Mouse (Mus musculus) adrenal gland (tissue): ENCODE measurements around the gene Olfr811.

Experiments
- intact Hi-C: fragments of 180-260 bp; cut with DNase I; formaldehyde crosslinking; loops from one replicate; pipeline ENCODE4 v1.15.1; 2025
- long read RNA-seq, 2 experiments: library from polyadenylated mRNA; unstranded; transcript quantifications; one replicate each; pipeline ENCODE4 v2.0.0; 2020; ENCODE audit warnings: borderline replicate concordance in 1 of 2; ENCODE audit not compliant: insufficient replicate concordance in 1 of 2

Gene Olfr811
- long read RNA-seq, experiment 1, result 0 reads
- long read RNA-seq, experiment 2, result 0 reads

- intact Hi-C loops, result no loop called here
Measured at GRCm38 (mm10) chr10:129804296-129804695, at the start of gene Olfr811. Gene Olfr811, minus strand, starts transcription at chr10:129804396.

DNA sequence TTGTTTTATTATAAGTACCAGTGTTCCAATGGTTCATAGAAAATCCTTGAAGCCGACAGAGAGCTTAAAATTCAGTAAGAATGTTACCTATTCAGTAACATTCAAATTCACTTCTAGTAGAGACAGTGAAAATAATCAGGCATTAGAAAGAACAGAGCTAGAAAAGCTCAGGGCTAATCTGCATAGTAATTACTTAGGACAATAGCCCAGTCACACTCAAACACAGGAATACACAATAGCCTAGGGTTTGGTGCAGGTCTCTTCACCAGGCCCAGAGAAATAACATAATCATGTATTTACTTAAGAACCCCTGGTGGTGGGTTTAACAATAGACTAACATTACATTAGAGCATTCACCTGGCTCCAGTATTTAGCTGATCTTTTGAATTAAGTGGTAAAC is 43.1 kb upstream of the Olfr811 start:
- intact Hi-C loops, result no loop called here

DNA sequence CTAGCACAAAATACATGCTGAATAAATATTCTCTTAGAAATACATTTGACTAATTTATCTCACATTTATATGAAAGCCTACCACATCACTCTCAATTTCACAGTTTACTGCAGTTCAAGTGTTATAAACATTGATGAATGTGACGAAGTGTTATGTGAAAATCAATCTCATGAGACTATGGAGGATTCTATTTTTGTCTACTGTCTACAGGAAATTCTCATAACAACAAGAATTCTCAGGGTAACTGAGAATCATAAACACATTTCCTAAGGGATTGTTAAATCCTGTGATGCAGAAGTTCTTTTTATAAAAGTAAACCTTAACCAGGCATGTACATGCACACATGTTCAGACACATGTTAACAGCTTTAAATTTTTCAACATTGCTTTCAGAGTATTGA is 41.8 kb upstream of the Olfr811 start, which contains the start of gene Olfr812:
TSS of gene Olfr812 (minus strand) at position 101 of the 400 bp plus-strand sequence.
- intact Hi-C loops, result no loop called here

- intact Hi-C loops, result no loop called here
Measured at GRCm38 (mm10) chr10:129794817-129795216, 9.4 kb downstream of the Olfr811 start, which contains the start of gene Olfr810. Gene Olfr810, minus strand, starts transcription at chr10:129794917.

GRCm38 (mm10) chr10:129778123-129778522 is 26.1 kb downstream of the Olfr811 start:
- intact Hi-C loops, result no loop called here

GRCm38 (mm10) chr10:129774338-129774737 is 29.9 kb downstream of the Olfr811 start, which contains the start of gene Olfr809:
Gene Olfr809, plus strand, starts transcription at chr10:129774638.
- intact Hi-C loops, result no loop called here

DNA sequence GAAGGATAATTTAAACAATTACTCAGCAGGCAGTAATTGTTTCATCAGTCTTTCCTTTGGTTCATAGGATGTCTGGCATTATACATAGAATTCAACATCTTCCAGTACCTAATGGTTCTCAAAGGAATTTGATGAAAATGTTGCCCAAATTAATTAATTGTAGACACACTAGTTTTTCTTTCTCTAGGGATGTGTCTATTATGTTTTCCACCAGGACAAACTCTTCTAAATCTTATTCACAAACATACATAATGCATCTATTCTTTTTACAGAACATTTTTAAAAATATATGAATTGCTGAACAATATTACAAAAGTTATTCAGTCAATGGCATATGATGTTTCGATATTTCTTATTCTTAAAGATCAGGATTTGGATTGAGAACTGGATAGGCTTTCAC is 39.0 kb downstream of the Olfr811 start, which contains the start of gene Olfr808:
TSS of gene Olfr808 (plus strand) at position 301 of the 400 bp plus-strand sequence.
- intact Hi-C loops, result no loop called here

- intact Hi-C loops, result no loop called here
Measured at GRCm38 (mm10) chr10:129757693-129758092, 46.5 kb downstream of the Olfr811 start, which contains the start of gene Olfr807. Gene Olfr807, minus strand, starts transcription at chr10:129757793.
